Mouse (Mus musculus): ENCODE measurements around the gene Antxr1.

Gene Antxr1

DNA sequence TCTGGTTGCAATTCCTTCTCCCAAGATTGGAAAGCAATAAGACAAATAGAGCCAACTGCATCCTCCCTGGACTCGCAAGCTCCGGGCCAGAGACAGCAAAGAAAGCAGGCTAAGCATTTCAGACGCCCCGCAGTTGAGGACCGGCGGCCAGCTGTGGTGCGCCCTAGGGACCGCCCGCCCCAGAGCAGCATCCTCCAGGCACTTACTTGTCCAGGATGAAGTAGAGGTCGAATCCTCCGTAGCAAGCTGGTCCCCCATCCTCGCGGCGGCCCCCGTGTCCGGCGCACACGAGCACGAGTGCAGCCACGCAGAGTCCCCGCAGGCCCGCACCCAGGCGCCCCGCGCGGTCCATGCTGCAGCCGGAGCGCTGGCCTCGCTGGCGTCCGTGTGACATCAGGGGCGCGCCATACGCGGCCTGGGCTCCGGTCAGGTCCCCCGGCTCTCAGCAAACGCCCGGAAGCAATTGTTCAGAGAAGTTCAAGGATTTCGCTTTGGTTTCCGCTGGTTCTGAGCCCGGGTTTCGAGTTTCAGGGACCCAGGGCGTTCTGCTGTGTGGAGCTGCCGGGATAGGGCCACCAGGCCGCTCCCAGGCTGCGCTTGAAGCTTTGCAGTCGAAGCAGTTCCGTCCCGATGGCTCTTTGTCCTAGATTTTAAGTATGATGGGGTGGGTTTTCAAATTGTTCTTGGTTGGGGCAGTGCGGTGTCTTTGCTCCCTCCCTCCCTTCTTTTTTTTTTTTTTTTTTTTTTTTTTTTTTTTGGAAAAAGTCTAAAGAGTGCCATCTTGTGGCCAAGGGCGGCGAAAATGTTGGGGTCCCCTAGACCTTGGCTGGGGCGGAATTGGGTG, at the start of gene Antxr1:
TSS of gene Antxr1 (minus strand) at position 731 of the 844 bp plus-strand sequence.
- in situ Hi-C loops (cut with MboI; ENCODE audit: unreplicated experiment in 2 of 2): loop anchor here in 1 of 2 experiments (25.0 kb wide), 1 partner anchor 548 kb away; the partner anchor contains the start of gene Anxa4

DNA sequence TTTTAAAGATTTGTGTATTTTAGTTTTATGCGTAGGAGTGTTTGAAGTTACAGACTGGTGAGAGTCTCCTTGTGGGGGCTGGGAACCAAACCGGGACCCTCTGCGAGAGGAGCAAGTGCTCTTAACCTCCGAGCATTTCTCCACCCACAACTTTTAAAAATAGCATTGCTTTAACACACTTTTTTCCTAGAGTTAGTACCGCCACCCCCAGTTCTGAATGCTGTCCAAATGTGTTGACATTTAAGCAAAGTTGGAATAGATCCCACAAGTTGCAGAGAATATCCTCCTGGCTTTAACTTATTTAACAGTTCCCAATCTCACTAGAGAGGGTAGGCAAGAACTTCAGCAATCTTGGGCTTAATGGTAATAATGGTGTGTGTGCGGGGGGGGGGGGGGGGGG, 49.1 kb upstream of the Antxr1 start:
- in situ Hi-C loops (cut with MboI; ENCODE audit: unreplicated experiment in 2 of 2): loop anchor here in 1 of 2 experiments (5.0 kb wide), 1 partner anchor 282 kb away; the partner anchor contains the start of gene D6Ertd527e

DNA sequence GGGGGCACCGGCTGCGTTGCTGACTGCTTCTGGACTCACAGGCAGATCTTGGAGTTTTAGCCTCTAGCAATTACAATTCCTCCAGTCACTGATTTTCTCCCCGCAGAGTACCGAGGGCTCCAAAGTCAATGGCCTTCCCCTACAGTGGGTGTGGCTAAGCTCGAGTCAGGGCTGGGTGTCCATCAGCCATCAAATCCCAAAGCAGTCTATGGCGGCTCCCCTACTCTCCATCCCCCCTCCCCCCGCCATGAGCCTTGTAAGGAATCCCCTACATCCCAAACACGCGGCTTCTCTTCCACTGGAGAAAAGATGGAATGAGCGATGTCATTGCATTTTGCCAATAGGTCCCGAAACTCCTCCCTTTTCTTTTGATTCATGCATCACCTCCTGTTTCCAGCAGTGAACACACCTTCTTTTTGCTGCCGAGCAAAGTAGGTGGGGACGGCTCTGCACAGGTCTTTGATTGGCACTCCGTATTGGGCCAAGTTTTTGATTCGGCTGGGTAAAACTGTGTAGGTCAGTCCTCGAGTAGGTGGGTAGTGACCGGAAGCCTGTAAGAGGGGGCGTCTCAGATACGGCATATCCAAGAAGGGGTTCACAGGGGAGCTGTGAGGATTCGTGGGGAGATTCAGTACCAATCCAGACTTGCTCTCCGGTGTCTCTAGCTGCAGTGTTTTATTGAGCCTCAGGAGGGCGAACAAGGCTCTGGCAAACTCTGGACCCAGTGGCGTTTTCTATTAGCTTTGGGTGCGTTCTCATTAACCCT, 48.5 kb upstream of the Antxr1 start:
- in situ Hi-C loops (cut with MboI; ENCODE audit: unreplicated experiment in 2 of 2): no loop called here

DNA sequence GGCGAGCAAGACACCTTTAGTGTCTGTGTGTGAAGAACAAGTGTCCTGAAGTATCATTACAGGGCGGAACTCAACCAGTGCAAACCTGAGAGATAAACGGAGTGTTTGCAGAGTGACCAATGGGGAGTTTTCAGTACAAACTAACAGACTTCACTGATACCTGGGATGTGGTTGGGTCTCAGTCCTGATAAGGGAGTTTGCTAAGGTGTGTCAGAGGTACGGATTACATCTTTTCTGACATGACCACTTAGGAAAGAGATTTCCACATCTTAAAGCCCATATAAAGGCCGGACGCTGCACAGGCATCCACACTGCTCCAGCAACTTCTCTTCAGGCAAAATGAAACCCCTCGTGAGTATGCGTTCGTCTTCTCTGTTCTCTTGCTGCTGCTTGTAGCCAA, 37.4 kb upstream of the Antxr1 start, which contains the start of gene Gkn2:
TSS of gene Gkn2 (plus strand) at position 301 of the 400 bp plus-strand sequence.
- in situ Hi-C loops (cut with MboI; ENCODE audit: unreplicated experiment in 2 of 2): no loop called here

DNA sequence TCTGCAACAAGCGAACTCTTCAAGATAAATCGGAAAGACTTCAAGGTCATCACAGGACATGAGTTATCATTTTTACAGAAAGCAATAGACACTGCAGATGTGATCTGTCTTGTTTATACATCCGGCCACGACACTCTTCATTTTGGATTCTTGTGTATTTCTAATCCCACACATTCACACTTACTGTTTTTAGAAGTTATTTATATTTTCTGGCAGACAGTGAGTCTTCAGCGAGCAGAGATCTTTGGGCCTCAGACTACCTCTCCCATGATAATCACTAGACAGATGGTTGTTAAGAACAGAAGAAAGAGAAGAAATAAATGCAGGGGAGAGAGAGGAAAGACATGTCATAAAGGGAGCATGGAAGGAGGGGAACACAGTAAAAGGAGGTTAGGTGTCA, 33.6 kb upstream of the Antxr1 start:
- in situ Hi-C loops (cut with MboI; ENCODE audit: unreplicated experiment in 2 of 2): no loop called here

DNA sequence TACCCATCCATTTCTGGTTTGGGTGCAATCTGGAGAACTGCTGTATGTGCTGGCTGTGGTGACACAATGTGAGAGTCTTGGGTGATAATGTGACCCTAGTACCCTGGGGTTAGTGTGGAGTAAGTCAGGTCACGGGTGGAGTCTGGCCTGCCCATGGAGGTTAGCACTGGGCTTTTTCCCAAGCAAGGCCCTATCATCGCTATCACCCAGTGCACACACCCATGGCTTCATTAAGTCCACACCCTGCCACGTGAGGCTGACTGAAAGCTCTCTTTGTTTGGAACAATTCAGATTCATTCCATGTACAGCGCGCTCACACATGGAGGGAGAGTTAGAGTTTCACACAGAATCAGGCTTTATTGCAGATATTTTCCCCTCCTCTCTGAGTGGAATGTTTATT, 18.8 kb upstream of the Antxr1 start:
- in situ Hi-C loops (cut with MboI; ENCODE audit: unreplicated experiment in 2 of 2): no loop called here

DNA sequence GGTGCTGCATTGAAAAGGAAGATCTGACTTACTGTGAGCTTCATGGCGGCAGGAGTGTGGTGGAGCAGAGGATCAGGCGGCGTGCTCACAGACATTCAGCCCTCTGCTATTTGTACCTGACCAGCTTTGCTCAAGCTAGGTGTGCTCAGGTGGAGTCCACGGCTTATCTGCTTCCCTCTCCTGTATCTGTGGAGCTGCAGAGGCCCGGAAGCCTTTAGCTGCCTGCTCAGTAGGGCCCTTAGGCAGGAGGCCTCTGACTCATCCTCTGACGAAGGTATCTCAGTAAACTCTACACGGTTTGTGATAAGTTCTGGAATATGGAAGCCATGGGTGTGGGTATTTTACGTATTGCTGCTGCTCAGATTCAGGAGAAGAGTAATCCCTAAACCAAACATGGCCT, 15.2 kb upstream of the Antxr1 start, which contains the start of gene Gkn1:
TSS of gene Gkn1 (minus strand) at position 114 of the 400 bp plus-strand sequence.
- in situ Hi-C loops (cut with MboI; ENCODE audit: unreplicated experiment in 2 of 2): no loop called here

DNA sequence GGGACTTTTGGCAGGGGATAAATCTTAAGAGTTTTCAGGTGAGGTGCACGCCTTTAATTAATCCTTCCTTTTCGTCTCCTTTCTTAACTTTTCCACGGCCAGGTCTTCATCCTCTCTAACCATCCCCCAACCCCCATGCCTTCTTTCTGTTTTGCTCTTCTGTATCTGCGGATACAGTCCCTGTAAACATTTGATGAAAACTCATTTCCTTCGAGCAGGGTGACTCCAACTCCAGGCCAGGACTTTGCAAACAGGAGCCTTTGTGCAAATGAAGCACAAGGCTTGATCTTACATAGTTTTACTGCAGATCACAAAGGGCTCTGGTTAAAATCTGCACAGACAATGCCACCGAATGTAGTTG, 294 bp upstream of the Antxr1 start:
- in situ Hi-C loops (cut with MboI; ENCODE audit: unreplicated experiment in 2 of 2): loop anchor here in 1 of 2 experiments (25.0 kb wide), 1 partner anchor 549 kb away; the partner anchor contains the start of gene Anxa4

DNA sequence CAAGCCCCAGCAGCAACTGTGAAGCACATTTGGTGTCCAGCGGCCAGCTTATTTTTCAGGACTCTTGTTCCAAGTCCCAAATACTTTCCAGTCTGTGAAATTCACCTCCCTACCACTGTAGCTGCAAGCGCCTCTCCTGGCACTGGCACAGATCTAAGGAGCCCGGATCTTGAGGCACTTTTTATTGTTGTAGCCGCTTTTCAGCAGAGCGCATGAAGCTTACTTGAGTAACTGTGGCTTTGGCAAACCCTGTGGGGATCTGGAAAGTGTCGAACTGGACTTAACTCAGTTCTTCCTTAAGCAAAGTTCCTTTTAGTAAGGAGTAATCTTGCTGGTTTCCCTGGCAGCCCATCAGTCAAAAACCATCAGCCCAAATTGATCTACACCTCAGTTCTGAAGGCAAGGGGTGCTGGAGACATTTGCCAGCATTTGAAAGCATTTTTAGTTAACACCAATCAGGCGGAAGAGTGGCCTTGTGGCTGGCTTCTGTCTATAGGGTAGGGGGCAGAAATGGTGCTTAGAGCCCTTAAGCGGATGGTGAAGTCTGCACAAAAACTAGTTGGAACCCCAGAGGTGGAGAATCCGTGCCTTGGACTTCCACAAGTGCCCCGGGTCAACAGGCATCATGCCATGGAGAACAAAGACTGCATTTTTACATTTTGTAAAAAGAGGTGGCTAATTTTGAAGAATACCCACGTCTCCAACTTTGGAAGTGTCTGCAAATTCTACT, 1.1 kb downstream of the Antxr1 start:
- in situ Hi-C loops (cut with MboI; ENCODE audit: unreplicated experiment in 2 of 2): loop anchor here in 1 of 2 experiments (25.0 kb wide), 1 partner anchor 547 kb away; the partner anchor contains the start of gene Anxa4

DNA sequence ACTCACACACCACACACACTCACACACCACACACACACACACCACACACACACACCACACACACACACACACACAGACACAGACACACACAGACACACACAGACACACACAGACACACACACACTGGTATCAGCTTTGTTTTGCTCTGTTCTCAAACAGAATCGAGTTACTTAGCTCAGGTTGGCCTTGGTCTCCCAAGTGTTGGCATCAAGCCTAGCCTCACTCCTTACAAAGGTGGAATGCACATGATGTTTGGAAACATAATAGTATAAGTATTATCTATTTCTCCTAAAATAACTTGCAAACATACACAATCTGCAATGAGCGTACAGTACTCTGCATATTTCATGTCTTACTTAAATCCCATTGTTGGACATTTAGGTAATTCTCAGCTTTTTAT, 3.2 kb downstream of the Antxr1 start:
- in situ Hi-C loops (cut with MboI; ENCODE audit: unreplicated experiment in 2 of 2): loop anchor here in 1 of 2 experiments (25.0 kb wide), 1 partner anchor 545 kb away; the partner anchor contains the start of gene Anxa4

DNA sequence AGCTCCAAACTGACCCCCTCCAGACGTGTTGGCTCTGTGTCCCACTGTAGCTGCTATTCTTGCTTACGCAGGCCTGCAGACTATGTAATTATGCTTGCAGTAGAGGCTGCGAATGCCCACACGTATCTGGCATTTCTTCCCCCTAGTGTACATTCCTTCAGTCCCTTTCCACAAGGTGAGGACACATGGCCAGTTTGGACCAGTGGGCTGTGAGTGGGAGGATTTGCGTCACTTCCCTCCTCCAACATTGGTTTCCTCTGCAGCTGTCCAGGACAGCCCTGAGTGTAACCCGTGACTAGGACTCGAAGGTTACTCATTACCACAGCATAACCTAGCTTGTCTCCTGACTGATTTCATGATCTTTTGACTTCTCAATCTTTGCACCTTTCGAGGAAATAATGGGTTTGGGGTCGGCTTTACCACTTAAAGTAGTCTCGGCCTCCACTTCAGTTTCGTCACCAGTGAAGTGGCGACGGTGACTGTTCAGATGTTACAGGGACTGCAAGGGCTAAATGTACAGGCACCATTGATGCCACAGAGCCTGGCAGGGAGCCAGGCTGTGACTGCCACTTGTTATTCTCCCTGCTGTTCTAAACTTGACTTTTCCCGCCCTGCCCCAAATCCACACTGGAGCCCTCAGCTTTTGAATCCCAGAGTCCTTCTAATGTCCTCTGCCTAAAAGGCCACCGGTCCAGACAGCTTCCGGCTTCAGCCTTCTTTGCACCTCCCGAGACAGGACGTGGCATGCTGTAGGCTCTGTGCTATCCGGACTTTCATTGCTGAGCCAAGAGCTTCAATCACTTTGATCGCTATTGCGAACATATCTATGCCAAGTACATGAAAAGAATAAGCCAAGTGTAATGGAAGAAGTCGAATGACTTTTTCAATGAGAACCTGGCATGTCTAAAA, 7.1 kb downstream of the Antxr1 start:
- in situ Hi-C loops (cut with MboI; ENCODE audit: unreplicated experiment in 2 of 2): loop anchor here in 1 of 2 experiments (5.0 to 25.0 kb wide), 3 partner anchors 36 to 541 kb away; partner anchors contain the start of genes Anxa4 and D6Ertd527e

DNA sequence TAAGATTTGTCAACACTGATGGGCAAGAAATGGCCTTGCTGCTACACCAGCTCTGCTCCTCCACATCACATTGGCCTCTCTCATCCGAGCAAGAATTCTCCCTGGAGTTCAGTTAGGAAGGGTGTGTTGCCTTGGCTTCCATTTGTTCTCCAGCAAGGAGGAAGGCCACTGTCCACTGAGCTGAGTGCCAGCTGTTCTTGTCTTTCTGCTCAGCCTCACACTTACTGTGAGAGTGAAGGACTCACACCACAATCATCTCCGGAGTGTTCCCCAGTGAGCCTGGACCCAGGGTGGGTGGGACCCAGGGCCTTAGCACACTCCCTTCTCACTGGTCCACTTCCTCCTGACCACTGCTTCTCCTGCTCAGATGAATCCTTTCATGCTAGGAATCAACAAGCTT, 8.7 kb downstream of the Antxr1 start:
- in situ Hi-C loops (cut with MboI; ENCODE audit: unreplicated experiment in 2 of 2): loop anchor here in 1 of 2 experiments (5.0 to 25.0 kb wide), 3 partner anchors 35 to 540 kb away; partner anchors contain the start of genes Anxa4 and D6Ertd527e

DNA sequence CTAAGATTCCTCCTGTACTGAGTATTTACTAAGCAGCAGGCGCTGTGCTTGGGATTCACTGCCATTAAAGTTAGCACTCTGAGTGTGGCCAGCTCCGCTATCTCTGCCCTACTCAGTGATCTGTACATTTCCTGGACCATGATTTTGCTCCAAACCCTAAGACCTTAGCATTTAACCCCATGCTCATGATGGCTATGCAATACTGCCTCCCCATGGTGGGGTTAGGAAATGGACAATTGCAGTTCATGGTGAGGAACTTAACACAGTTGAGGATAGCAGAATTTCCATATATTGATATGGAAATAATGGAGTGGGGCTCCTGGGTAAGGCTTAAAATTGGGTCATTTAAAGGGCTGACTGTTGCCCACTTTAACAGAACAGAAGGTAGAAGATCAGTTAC, 12.2 kb downstream of the Antxr1 start:
- in situ Hi-C loops (cut with MboI; ENCODE audit: unreplicated experiment in 2 of 2): loop anchor here in 1 of 2 experiments (5.0 kb wide), 1 partner anchor 221 kb away; the partner anchor contains the start of gene D6Ertd527e

DNA sequence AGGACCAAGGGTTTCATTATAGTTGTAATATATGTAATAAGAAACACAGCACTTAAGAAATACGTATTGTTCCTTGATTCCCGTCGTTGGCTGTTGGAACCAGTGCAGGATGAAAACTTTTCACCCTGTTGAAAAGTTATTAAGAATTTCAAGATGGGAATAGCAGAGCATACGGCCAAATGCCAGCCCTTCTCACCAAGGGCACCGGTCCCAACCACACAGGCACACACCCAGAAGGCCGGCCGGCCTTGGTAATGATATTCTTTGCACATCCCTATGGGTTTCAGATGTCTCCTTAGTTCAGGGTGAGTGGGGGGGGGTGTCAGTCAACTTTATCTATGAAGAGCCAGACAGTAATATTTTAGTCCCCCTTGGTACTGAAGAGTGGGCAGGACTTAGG, 17.0 kb downstream of the Antxr1 start:
- in situ Hi-C loops (cut with MboI; ENCODE audit: unreplicated experiment in 2 of 2): no loop called here

DNA sequence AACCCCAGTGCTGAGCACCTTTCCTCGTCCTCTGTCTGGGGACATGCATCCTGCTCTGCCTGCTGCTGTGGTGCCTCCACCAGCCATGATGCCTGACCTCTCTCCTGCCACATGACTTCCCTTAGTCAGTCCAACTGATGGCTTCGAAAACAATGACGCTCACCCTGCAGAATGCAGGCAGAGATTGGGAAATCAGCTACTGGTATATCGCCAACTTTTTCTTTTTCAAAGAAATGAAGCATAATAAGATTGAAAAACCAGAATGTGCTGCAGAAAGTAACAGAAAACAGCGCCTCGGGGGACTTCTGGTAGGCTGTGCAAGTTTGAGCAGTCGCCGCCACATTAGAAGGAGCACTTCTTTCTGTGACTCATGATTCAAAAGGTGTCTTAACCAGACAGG, 18.7 kb downstream of the Antxr1 start:
- in situ Hi-C loops (cut with MboI; ENCODE audit: unreplicated experiment in 2 of 2): no loop called here

DNA sequence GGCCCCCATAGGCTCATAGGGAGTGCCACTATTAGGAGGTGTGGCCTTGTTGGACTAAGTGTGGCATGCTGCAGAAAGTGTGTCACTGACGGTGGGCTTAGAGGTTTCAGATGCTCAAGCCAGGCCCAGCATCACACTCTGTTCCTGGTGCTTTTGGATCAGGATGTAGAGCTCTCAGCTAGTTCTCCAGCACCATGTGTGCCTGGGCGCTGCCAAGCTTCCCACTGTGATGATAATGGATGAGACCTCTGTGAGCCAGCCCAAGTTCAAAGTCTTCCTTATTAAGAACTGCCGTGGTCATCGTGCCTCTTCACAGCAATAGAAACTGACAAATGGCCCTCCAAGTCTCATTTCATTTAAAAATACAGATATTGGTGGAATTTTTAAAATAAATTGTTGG, 22.9 kb downstream of the Antxr1 start:
- in situ Hi-C loops (cut with MboI; ENCODE audit: unreplicated experiment in 2 of 2): no loop called here

DNA sequence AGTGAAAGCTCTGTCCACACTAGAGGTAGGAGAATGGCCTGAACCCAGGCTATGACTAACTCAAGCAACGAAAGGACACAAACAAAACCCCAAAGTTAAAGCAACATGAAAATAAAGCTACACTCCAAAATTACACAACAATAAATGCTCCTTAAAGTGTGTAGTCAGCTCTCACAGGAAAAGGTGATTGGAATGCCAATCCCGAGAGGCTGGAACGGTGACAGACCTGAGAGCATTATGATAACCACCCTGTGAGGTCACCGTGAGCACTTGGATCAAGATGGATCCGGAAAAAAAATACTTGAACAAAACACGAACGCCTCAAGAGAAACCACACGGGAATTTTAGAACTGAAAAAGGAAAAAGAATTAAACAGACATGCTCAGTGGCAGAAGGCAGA, 31.1 kb downstream of the Antxr1 start:
- in situ Hi-C loops (cut with MboI; ENCODE audit: unreplicated experiment in 2 of 2): no loop called here

DNA sequence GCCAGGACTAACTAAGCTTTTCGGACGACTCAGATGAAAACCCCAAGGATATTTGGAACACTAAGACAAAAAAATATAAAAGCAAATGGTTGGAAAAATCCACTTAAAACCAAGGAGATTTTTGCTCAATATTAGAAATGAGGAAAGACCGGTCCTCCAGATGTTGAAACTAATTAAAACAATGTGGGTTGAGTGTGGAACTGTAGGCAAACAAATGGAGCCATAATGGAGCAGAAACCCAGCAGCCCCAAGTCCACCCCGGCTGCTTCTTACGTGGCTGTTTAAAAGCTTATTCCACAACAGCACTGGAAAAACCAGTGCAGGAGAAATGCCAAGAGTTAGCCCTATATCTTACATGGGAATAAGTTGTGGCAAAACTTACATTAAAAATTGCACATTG, 32.9 kb downstream of the Antxr1 start:
- in situ Hi-C loops (cut with MboI; ENCODE audit: unreplicated experiment in 2 of 2): no loop called here

DNA sequence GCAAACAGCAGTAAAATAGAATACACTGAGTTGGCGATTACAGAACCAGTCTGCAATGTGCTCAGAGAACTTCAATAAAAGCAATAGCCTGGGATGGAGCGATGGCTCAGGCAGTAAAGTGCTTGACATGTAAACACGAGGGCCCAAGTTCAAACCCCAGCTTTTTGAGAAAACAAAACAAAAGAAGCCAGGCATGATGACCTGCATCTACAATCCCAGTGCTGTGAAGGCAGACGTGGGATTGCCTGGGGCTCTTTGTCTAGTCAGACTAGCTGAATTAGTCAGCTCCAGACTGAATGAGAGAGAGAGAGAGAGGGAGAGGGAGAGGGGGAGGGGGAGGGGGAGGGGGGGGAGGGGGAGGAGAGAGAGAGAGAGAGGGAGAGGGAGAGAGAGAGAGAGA, 33.6 kb downstream of the Antxr1 start:
- in situ Hi-C loops (cut with MboI; ENCODE audit: unreplicated experiment in 2 of 2): no loop called here
